Mouse (Mus musculus) heart, embryonic 11.5 days (tissue): Measurements from ENCODE around the gene Pip4k2a. TPM values are rescaled to one million over a fixed set of nuclear protein-coding genes. Genes with fewer than 3 reads are reported as not detected.

Experiments used
- ATAC-seq: fragments of 200-750 bp; cut with Nextera tagmentation; replicated peaks from 2 replicates; pipeline ENCODE4 v1.8.0; 2017; ENCODE audit warnings: moderate library complexity; ENCODE audit not compliant: insufficient number of reproducible peaks, low FRiP score, low TSS enrichment
- H3K27ac ChIP-seq: fragments of 300-500 bp; sonication (generic); 2 replicates; pipeline ENCODE4 v1.5.1; 2014; ENCODE audit warnings: mild to moderate bottlenecking, low read depth, low read length
- H3K27me3 ChIP-seq: fragments of 300-500 bp; sonication (generic); 2 replicates; pipeline ENCODE4 v1.6.1; 2014; ENCODE audit warnings: mild to moderate bottlenecking, low read length, mixed read lengths; ENCODE audit not compliant: control insufficient read depth, insufficient read depth
- H3K36me3 ChIP-seq: fragments of 300-500 bp; sonication (generic); 2 replicates; pipeline ENCODE4 v1.6.1; 2014; ENCODE audit warnings: mild to moderate bottlenecking, low read length, moderate library complexity, mixed read lengths; ENCODE audit not compliant: control insufficient read depth, insufficient read depth
- H3K4me1 ChIP-seq: fragments of 300-500 bp; sonication (generic); 2 replicates; pipeline ENCODE4 v1.6.1; 2014; ENCODE audit warnings: low read length; ENCODE audit not compliant: control insufficient read depth, insufficient read depth
- H3K4me2 ChIP-seq: fragments of 300-500 bp; sonication (generic); 2 replicates; pipeline ENCODE4 v1.6.1; 2014; ENCODE audit warnings: mild to moderate bottlenecking, moderate library complexity
- H3K4me3 ChIP-seq: fragments of 300-500 bp; sonication (generic); 2 replicates; pipeline ENCODE4 v1.5.1; 2014; ENCODE audit warnings: low read depth, low read length
- H3K9ac ChIP-seq: fragments of 300-500 bp; sonication (generic); 2 replicates; pipeline ENCODE4 v1.6.1; 2014; ENCODE audit warnings: mild to moderate bottlenecking, low read depth, low read length, moderate library complexity
- H3K9me3 ChIP-seq: fragments of 300-500 bp; sonication (generic); replicated peaks from 2 replicates; pipeline ENCODE4 v1.6.1; 2016; ENCODE audit warnings: low read length; ENCODE audit not compliant: control insufficient read depth
- WGBS: fragments of 180-500 bp; shearing (Covaris S2); extraction: QIAGEN DNeasy Blood & Tissue Kit; methylation state at CpG from one replicate; pipeline ENCODE4 v1.1.7; 2014; ENCODE audit not compliant: insufficient replicate concordance; 5-methylcytosine and 5-hydroxymethylcytosine counted together
- polyA plus RNA-seq: library from polyadenylated mRNA; unstranded; fragments of >200 nt; fragmentation: Nextera tagmentation; extraction: Ambion mirVana; gene quantifications from 2 replicates; pipeline ENCODE4 v1.2.1, GENCODE M21; 2014

Pip4k2a gene
- polyA plus RNA-seq, 1 experiment from 2014 or later, result 7.7 TPM

GRCm38 (mm10) chr2:18919797-18920354, 78.0 kb downstream of the Pip4k2a start:
- H3K4me3 ChIP-seq, result no peak overlapping the region
- no peaks in the 10 kb centered on the region for H3K9me3 ChIP-seq
- H3K36me3 ChIP-seq, result no peaks in the 10 kb centered on the region
- whole genome bisulfite sequencing, result 66% methylated on average over 5 of the region's 5 CpGs
- H3K4me2 ChIP-seq, result no peak overlapping the region
- H3K27me3 ChIP-seq, result no peaks in the 10 kb centered on the region
- ATAC-seq, result no peak
- H3K9ac ChIP-seq, result no peak overlapping the region
- no peak overlapping the region for H3K27ac ChIP-seq
- H3K4me1 ChIP-seq, result peaks cover 3% of the 10 kb centered on the region; the same call in 1 of the 2 replicates

GRCm38 (mm10) chr2:18917838-18918237, 80.1 kb downstream of the Pip4k2a start:
- no peak overlapping the region for H3K4me2 ChIP-seq
- H3K9me3 ChIP-seq, result no peaks in the 10 kb centered on the region
- H3K27ac ChIP-seq, result no peak overlapping the region
- no peak for ATAC-seq
- H3K4me3 ChIP-seq, result no peak overlapping the region
- WGBS, result 77% methylated on average over 2 of the region's 2 CpGs
- H3K4me1 ChIP-seq, result peaks cover 3% of the 10 kb centered on the region; the same call in 1 of the 2 replicates
- no peaks in the 10 kb centered on the region for H3K27me3 ChIP-seq
- no peak overlapping the region for H3K9ac ChIP-seq
- no peaks in the 10 kb centered on the region for H3K36me3 ChIP-seq

- ATAC-seq, result no peak
- no peaks in the 10 kb centered on the region for H3K9me3 ChIP-seq
- no peak overlapping the region for H3K9ac ChIP-seq
- H3K27me3 ChIP-seq, result no peaks in the 10 kb centered on the region
- peaks cover 3% of the 10 kb centered on the region; the same call in 1 of the 2 replicates for H3K4me1 ChIP-seq
- 74% methylated on average over 1 of the region's 1 CpGs for WGBS
- H3K36me3 ChIP-seq, result no peaks in the 10 kb centered on the region
- H3K27ac ChIP-seq, result no peak overlapping the region
- H3K4me3 ChIP-seq, result no peak overlapping the region
- no peak overlapping the region for H3K4me2 ChIP-seq
These were observed 80.6 kb downstream of the Pip4k2a start for GRCm38 (mm10) chr2:18917380-18917750.

- Histone ChIP-seq H3K27me3 (no peaks in the 10 kb centered on the region), H3K4me1 (peaks cover 3% of the 10 kb centered on the region; the same call in 1 of the 2 replicates), H3K4me3 (no peak overlapping the region), H3K36me3 (no peaks in the 10 kb centered on the region), H3K4me2 (no peak overlapping the region), H3K9me3 (no peaks in the 10 kb centered on the region), H3K27ac (no peak overlapping the region), H3K9ac (no peak overlapping the region)
- WGBS, result 67% methylated on average over 14 of the region's 14 CpGs
- no peak for ATAC-seq
These were observed 81.1 kb downstream of the Pip4k2a start for GRCm38 (mm10) chr2:18916615-18917379.

- no peak overlapping the region for H3K27ac ChIP-seq
- no peak for ATAC-seq
- 43% methylated on average over 2 of the region's 2 CpGs for WGBS
These were observed 81.9 kb downstream of the Pip4k2a start for GRCm38 (mm10) chr2:18916042-18916407.

GRCm38 (mm10) chr2:18915372-18916041, 82.4 kb downstream of the Pip4k2a start:
- Histone ChIP-seq H3K4me3 (no peak overlapping the region), H3K4me2 (no peak overlapping the region), H3K4me1 (peaks cover 3% of the 10 kb centered on the region; the same call in 1 of the 2 replicates), H3K9me3 (no peaks in the 10 kb centered on the region), H3K9ac (no peak overlapping the region), H3K36me3 (no peaks in the 10 kb centered on the region), H3K27ac (no peak overlapping the region), H3K27me3 (no peaks in the 10 kb centered on the region)
- WGBS, result 63% methylated on average over 9 of the region's 9 CpGs
- ATAC-seq, result no peak

More at GRCm38 (mm10) chr2:18916042-18916407, 81.9 kb downstream of the Pip4k2a start:
- Histone ChIP-seq H3K4me2 (no peak overlapping the region), H3K9ac (no peak overlapping the region), H3K4me1 (peaks cover 3% of the 10 kb centered on the region; the same call in 1 of the 2 replicates), H3K27me3 (no peaks in the 10 kb centered on the region), H3K9me3 (no peaks in the 10 kb centered on the region), H3K36me3 (no peaks in the 10 kb centered on the region), H3K4me3 (no peak overlapping the region)

GRCm38 (mm10) chr2:18914750-18915149, 83.2 kb downstream of the Pip4k2a start:
- H3K36me3 ChIP-seq, result no peaks in the 10 kb centered on the region
- no peak overlapping the region for H3K4me3 ChIP-seq
- H3K9ac ChIP-seq, result no peak overlapping the region
- 77% methylated on average over 2 of the region's 2 CpGs for WGBS
- H3K9me3 ChIP-seq, result no peaks in the 10 kb centered on the region
- no peak for ATAC-seq
- peaks cover 3% of the 10 kb centered on the region; the same call in 1 of the 2 replicates for H3K4me1 ChIP-seq
- no peak overlapping the region for H3K27ac ChIP-seq
- H3K4me2 ChIP-seq, result no peak overlapping the region
- H3K27me3 ChIP-seq, result no peaks in the 10 kb centered on the region

GRCm38 (mm10) chr2:18913642-18914041, 84.3 kb downstream of the Pip4k2a start:
- H3K9me3 ChIP-seq, result no peaks in the 10 kb centered on the region
- H3K27ac ChIP-seq, result no peak overlapping the region
- H3K4me1 ChIP-seq, result peaks cover 3% of the 10 kb centered on the region; the same call in 1 of the 2 replicates
- H3K4me3 ChIP-seq, result no peak overlapping the region
- H3K27me3 ChIP-seq, result no peaks in the 10 kb centered on the region
- 75% methylated on average over 3 of the region's 3 CpGs for WGBS
- ATAC-seq, result no peak
- no peaks in the 10 kb centered on the region for H3K36me3 ChIP-seq
- no peak overlapping the region for H3K4me2 ChIP-seq
- H3K9ac ChIP-seq, result no peak overlapping the region
